Mouse (Mus musculus) heart, embryonic 16.5 days (tissue): Measurements from ENCODE around the gene Ctsw. TPM values are rescaled to one million over a fixed set of nuclear protein-coding genes. Genes with fewer than 3 reads are reported as not detected.

ENCODE experiments used
- ATAC-seq: fragments of 200-750 bp; cut with Nextera tagmentation; replicated peaks from 2 replicates; pipeline ENCODE4 v1.8.0; 2017; ENCODE audit warnings: moderate number of reproducible peaks; ENCODE audit not compliant: insufficient read depth, low FRiP score; ENCODE audit errors: extremely low read depth
- H3K27ac ChIP-seq: fragments of 300-500 bp; sonication (generic); 2 replicates; pipeline ENCODE4 v1.5.1; 2014; ENCODE audit warnings: mild to moderate bottlenecking, low read length, control low read depth, moderate library complexity
- H3K27me3 ChIP-seq: fragments of 300-500 bp; sonication (generic); 2 replicates; pipeline ENCODE4 v1.6.1; 2014; ENCODE audit warnings: low read length, mixed read lengths; ENCODE audit not compliant: control insufficient read depth, insufficient read depth
- H3K36me3 ChIP-seq: fragments of 300-500 bp; sonication (generic); 2 replicates; pipeline ENCODE4 v1.6.1; 2014; ENCODE audit not compliant: control insufficient read depth, insufficient read depth
- H3K4me1 ChIP-seq: fragments of 300-500 bp; sonication (generic); 2 replicates; pipeline ENCODE4 v1.6.1; 2014; ENCODE audit warnings: low read length, mixed read lengths; ENCODE audit not compliant: control insufficient read depth, insufficient read depth
- H3K4me2 ChIP-seq: fragments of 300-500 bp; sonication (generic); 2 replicates; pipeline ENCODE4 v1.6.1; 2014; ENCODE audit warnings: low read depth, mild to moderate bottlenecking, control low read depth, low read length
- H3K4me3 ChIP-seq: fragments of 300-500 bp; sonication (generic); 2 replicates; pipeline ENCODE4 v1.5.1; 2014; ENCODE audit warnings: mild to moderate bottlenecking, control low read depth, low read length
- H3K9ac ChIP-seq: fragments of 300-500 bp; sonication (generic); 2 replicates; pipeline ENCODE4 v1.6.1; 2014; ENCODE audit warnings: low read length, control low read depth
- H3K9me3 ChIP-seq: fragments of 300-500 bp; sonication (generic); replicated peaks from 2 replicates; pipeline ENCODE4 v1.6.1; 2016; ENCODE audit warnings: low read length; ENCODE audit not compliant: control insufficient read depth
- WGBS: fragments of 180-500 bp; shearing (Covaris S2); extraction: QIAGEN DNeasy Blood & Tissue Kit; methylation state at CpG from one replicate; pipeline ENCODE4 v1.1.7; 2014; 5-methylcytosine and 5-hydroxymethylcytosine counted together
- polyA plus RNA-seq: library from polyadenylated mRNA; unstranded; fragments of >200 nt; fragmentation: Nextera tagmentation; extraction: Ambion mirVana; gene quantifications from 2 replicates; pipeline ENCODE4 v1.2.1, GENCODE M21; 2015

Gene Ctsw
- polyA plus RNA-seq, 1 experiment from 2014 or later = 7.4 TPM

- no peak overlapping the region for H3K9ac ChIP-seq
- H3K9me3 ChIP-seq = no peaks in the 10 kb centered on the region
- no peak overlapping the region for H3K4me3 ChIP-seq
- no peak overlapping the region for H3K27ac ChIP-seq
- H3K4me1 ChIP-seq = peaks cover 15% of the 10 kb centered on the region
- H3K4me2 ChIP-seq = no peak overlapping the region
- WGBS = 91% methylated on average over 19 of the region's 19 CpGs
- ATAC-seq = no peak
- H3K36me3 ChIP-seq = peaks cover 33% of the 10 kb centered on the region
- H3K27me3 ChIP-seq = no peaks in the 10 kb centered on the region
Observed at GRCm38 (mm10) chr19:5483386-5484359, 15.4 kb upstream of the Ctsw start.

DNA sequence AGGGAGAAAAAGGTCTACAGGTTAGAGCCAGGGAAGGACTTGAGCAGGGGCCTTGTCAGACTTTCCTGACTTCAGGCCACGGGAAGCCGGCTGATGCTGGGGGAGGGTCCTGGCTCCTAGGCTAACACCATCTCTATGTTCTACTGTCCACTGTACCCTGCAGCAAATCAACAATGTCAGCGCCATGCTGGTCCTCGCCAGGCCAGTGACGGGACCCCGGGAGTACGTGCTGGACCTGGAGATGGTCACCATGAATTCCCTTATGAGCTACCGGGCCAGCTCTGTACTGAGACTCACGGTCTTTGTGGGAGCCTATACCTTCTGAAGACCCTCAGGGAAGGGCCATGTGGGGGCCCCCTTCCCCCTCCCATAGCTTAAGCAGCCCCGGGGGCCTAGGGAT, 13.1 kb upstream of the Ctsw start:
- Histone ChIP-seq H3K4me2 (no peak overlapping the region), H3K4me1 (0 out of 2 replicates have a peak, but pooled peaks cover 1% of the 10 kb centered on the region), H3K9ac (no peak overlapping the region), H3K9me3 (no peaks in the 10 kb centered on the region), H3K4me3 (no peak overlapping the region), H3K27me3 (no peaks in the 10 kb centered on the region), H3K27ac (no peak overlapping the region), H3K36me3 (peaks cover 33% of the 10 kb centered on the region)
- ATAC-seq = no peak
- 89% methylated on average over 10 of the region's 10 CpGs for WGBS

GRCm38 (mm10) chr19:5480016-5480415, 11.7 kb upstream of the Ctsw start:
- Histone ChIP-seq H3K4me3 (no peak overlapping the region), H3K9me3 (no peaks in the 10 kb centered on the region), H3K36me3 (peaks cover 23% of the 10 kb centered on the region), H3K4me1 (peaks cover 7% of the 10 kb centered on the region), H3K4me2 (no peak overlapping the region), H3K27me3 (no peaks in the 10 kb centered on the region), H3K9ac (no peak overlapping the region), H3K27ac (no peak overlapping the region)
- WGBS = 88% methylated on average over 10 of the region's 10 CpGs
- no peak for ATAC-seq

DNA sequence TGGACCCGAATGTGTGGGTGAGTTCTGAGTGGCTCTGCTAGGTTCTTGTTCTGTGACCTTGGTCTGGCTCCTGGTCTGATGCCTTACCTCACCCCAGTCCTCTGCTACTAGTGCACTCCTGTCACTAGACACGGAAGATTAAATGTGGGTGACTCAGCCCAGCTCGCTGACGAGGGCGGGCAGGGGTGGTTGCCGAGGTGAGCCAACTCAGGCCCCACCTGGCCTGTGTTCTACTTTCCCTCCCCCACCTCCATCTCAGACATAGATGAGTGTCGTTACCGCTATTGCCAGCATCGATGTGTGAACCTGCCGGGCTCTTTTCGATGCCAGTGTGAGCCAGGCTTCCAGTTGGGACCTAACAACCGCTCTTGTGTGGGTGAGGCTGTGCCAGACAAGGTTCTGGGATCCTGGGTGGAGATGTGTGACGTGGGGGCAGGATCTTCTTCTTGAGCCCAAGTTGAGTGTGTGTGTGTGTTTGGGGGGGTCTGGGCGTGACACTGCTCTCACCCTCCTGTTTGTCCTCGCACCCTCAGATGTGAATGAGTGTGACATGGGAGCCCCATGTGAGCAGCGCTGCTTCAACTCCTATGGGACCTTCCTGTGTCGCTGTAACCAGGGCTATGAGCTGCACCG, 9.5 kb upstream of the Ctsw start:
- Histone ChIP-seq H3K4me2 (no peak overlapping the region), H3K4me3 (no peak overlapping the region), H3K36me3 (peaks cover 20% of the 10 kb centered on the region), H3K27ac (no peak overlapping the region), H3K27me3 (no peaks in the 10 kb centered on the region), H3K4me1 (peaks cover 8% of the 10 kb centered on the region), H3K9me3 (no peaks in the 10 kb centered on the region), H3K9ac (no peak overlapping the region)
- WGBS = 90% methylated on average over 18 of the region's 18 CpGs
- ATAC-seq = no peak

GRCm38 (mm10) chr19:5477004-5477667, 8.8 kb upstream of the Ctsw start:
- Histone ChIP-seq H3K9ac (no peak overlapping the region), H3K9me3 (no peaks in the 10 kb centered on the region), H3K36me3 (peaks cover 14% of the 10 kb centered on the region), H3K4me2 (no peak overlapping the region), H3K27ac (no peak overlapping the region), H3K4me1 (peaks cover 8% of the 10 kb centered on the region), H3K27me3 (no peaks in the 10 kb centered on the region), H3K4me3 (no peak overlapping the region)
- ATAC-seq = no peak
- 85% methylated on average over 10 of the region's 10 CpGs for WGBS

DNA sequence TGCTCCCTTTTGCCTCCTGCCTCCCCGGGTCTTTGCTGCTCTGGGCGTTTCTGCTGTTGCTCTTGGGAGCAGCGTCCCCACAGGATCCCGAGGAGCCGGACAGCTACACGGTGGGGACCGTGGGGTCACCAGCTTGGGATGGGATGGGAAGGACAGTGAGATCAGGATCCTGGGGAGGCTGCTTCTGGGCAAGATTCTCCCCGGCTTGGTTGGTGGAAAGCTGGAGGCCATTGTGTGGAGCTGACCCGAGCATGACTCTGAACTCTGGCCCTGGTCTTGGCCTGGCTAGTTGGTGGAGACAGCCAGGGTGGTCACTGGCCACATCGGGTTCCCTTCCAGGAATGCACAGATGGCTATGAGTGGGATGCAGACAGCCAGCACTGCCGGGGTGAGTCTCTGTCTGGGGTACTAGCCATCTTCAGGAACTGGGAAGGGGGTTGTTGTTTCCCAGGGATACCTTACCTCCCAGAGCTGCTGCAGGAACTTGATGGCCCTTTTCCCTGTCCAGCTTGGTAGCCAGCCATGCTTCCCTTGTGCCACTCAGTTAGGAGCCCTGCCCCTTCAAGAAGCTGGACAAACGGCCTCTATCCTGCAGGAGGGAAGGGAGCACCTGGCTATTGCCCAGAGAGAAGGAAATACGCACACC, 6.9 kb upstream of the Ctsw start:
- 20% methylated on average over 13 of the region's 13 CpGs for WGBS
- no peaks in the 10 kb centered on the region for H3K27me3 ChIP-seq
- H3K4me2 ChIP-seq = peak overlapping the region; percentile 97
- H3K9me3 ChIP-seq = no peaks in the 10 kb centered on the region
- H3K36me3 ChIP-seq = peaks cover 3% of the 10 kb centered on the region
- H3K4me3 ChIP-seq = peak overlapping the region; percentile 72
- H3K4me1 ChIP-seq = peaks cover 8% of the 10 kb centered on the region
- H3K27ac ChIP-seq = peak overlapping the region; percentile 86
- ATAC-seq = 0 out of 2 replicates have a peak, but pooled peaks have one; percentile 1
- peak overlapping the region; percentile 90 for H3K9ac ChIP-seq

GRCm38 (mm10) chr19:5474281-5475068, 6.2 kb upstream of the Ctsw start:
- H3K4me2 ChIP-seq = peak overlapping the region; percentile 97
- ATAC-seq = peak; percentile 59
- under 1% methylated on average over 47 of the region's 68 CpGs for WGBS

DNA sequence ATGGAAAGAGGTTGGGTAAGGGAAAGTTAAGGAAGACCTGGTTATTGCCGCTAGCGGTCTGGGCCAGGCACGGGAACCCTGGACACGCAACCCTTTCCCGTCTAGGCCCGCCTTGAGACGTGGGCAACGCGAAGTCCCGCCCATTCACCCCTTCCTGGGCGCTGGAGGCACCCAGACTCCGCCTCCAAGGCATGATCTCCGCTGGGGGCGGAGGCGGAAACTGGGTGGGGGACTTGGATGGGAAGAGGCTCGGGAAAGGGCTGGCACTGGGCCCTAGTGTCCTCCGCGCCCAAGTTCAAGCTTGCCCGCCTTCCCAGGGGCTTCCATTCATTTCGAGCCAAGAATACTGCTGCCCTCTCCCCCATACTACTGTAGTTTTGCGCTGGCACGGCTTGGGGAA, 5.4 kb upstream of the Ctsw start, which contains the start of gene Efemp2:
Gene Efemp2, plus strand, starts transcription at position 235 of the 400 bp plus-strand sequence.
- peak; percentile 73 for ATAC-seq
- peak within 1 kb of the TSS; percentile 97 for H3K4me2 ChIP-seq
- H3K27me3 ChIP-seq = no peaks in the 10 kb centered on the region
- H3K9ac ChIP-seq = peak within 1 kb of the TSS; percentile 90
- H3K4me1 ChIP-seq = peaks cover 8% of the 10 kb centered on the region
- WGBS = 2% methylated on average over 22 of the region's 22 CpGs
- H3K4me3 ChIP-seq = peak within 1 kb of the TSS; percentile 72
- no peaks in the 10 kb centered on the region; the same call in 1 of the 2 replicates for H3K36me3 ChIP-seq
- no peaks in the 10 kb centered on the region for H3K9me3 ChIP-seq
- H3K27ac ChIP-seq = peak within 1 kb of the TSS; percentile 86

More at GRCm38 (mm10) chr19:5474281-5475068, 6.2 kb upstream of the Ctsw start:
- peak overlapping the region; percentile 90 for H3K9ac ChIP-seq
- H3K4me1 ChIP-seq = peaks cover 8% of the 10 kb centered on the region
- peak overlapping the region; percentile 86 for H3K27ac ChIP-seq
- no peaks in the 10 kb centered on the region for H3K9me3 ChIP-seq
- H3K4me3 ChIP-seq = peak overlapping the region; percentile 72
- no peaks in the 10 kb centered on the region for H3K27me3 ChIP-seq
- no peaks in the 10 kb centered on the region; the same call in 1 of the 2 replicates for H3K36me3 ChIP-seq
